Mouse (Mus musculus) embryonic facial prominence, embryonic 12.5 days (tissue): ENCODE data around the gene Tpcn2. TPM values are rescaled to one million over a fixed set of nuclear protein-coding genes. Genes with fewer than 3 reads are reported as not detected.

ENCODE experiments used
- ATAC-seq: fragments of 200-750 bp; cut with Nextera tagmentation; 2 replicates; pipeline ENCODE4 v1.8.0; 2017; ENCODE audit not compliant: insufficient number of reproducible peaks, insufficient read depth, low FRiP score, low TSS enrichment
- H3K27ac ChIP-seq: fragments of 300-500 bp; sonication (generic); 2 replicates; pipeline ENCODE4 v1.5.1; 2016; ENCODE audit warnings: mild to moderate bottlenecking
- H3K27me3 ChIP-seq: fragments of 300-500 bp; sonication (generic); 2 replicates; pipeline ENCODE4 v1.6.1; 2016; ENCODE audit warnings: mild to moderate bottlenecking, moderate library complexity
- H3K36me3 ChIP-seq: fragments of 300-500 bp; sonication (generic); 2 replicates; pipeline ENCODE4 v1.6.1; 2016; ENCODE audit warnings: mild to moderate bottlenecking
- H3K4me1 ChIP-seq: fragments of 300-500 bp; sonication (generic); 2 replicates; pipeline ENCODE4 v1.6.1; 2016
- H3K4me2 ChIP-seq: fragments of 300-500 bp; sonication (generic); replicated peaks from 2 replicates; pipeline ENCODE4 v1.6.1; 2016; ENCODE audit warnings: mild to moderate bottlenecking, moderate library complexity
- H3K4me3 ChIP-seq: fragments of 300-500 bp; sonication (generic); 2 replicates; pipeline ENCODE4 v1.5.1; 2016; ENCODE audit warnings: mild to moderate bottlenecking
- H3K9ac ChIP-seq: fragments of 300-500 bp; sonication (generic); 2 replicates; pipeline ENCODE4 v1.6.1; 2016; ENCODE audit warnings: mild to moderate bottlenecking, moderate library complexity
- H3K9me3 ChIP-seq: fragments of 300-500 bp; sonication (generic); 2 replicates; pipeline ENCODE4 v1.6.1; 2016; ENCODE audit warnings: mild to moderate bottlenecking, moderate library complexity
- WGBS: fragments of 180-500 bp; shearing (Covaris S2); methylation state at CpG from one replicate; pipeline ENCODE4 v1.1.7; 2016; 5-methylcytosine and 5-hydroxymethylcytosine counted together
- polyA plus RNA-seq: library from polyadenylated mRNA; unstranded; fragments of >200 nt; fragmentation: Nextera tagmentation; extraction: Ambion mirVana; gene quantifications from 2 replicates; pipeline ENCODE4 v1.2.1, GENCODE M21; 2016

The Tpcn2 gene
- polyA plus RNA-seq, 1 experiment from 2014 or later = 11.5 TPM

DNA sequence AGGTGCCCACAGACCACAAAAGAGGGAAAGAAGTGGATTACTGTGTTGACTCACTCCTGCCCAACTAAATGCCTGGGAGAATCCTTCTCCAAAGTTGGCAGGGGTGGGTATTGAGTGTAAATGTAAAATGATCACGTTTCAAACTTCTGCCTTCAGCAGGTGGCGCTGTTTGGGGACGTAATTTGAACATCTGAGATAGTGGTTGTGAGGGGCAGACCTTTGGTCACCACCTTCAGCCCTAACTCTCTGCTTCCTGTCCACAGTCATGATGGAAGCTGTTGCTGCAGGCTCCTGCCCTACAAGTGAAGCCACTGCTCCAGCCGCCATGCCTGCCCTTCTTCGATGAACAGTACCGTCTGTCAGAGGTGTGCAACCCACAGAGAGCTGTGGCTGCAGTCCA lies 10.0 kb upstream of the Tpcn2 start:
- Histone ChIP-seq H3K4me1 (no peaks in the 10 kb centered on the region), H3K9me3 (no peaks in the 10 kb centered on the region), H3K27ac (no peak overlapping the region), H3K27me3 (no peaks in the 10 kb centered on the region), H3K9ac (no peak overlapping the region), H3K4me2 (no peak overlapping the region), H3K36me3 (no peaks in the 10 kb centered on the region), H3K4me3 (no peak overlapping the region)
- no peak for ATAC-seq
- WGBS = 37% methylated on average over 6 of the region's 6 CpGs

DNA sequence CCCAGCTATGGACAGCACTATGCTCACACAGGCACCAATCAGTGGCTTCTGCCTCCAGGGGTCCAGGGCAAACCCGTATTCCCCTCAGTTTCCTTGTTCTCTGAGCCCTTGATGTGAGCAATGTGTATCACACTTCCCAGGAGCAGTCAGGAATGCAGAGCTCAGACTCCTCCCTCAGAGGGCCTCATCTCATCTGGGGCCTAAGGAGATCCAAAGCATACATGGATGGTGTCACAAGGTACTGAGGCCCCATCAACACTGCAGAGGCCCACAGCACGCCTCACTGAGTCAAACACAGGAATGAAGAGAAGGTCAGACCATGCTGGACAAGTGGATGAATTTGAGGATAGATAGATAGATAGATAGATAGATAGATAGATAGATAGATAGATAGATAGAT lies 8.9 kb upstream of the Tpcn2 start:
- Histone ChIP-seq H3K9ac (no peak overlapping the region), H3K4me1 (no peaks in the 10 kb centered on the region), H3K27ac (no peak overlapping the region), H3K36me3 (no peaks in the 10 kb centered on the region), H3K9me3 (no peaks in the 10 kb centered on the region), H3K27me3 (no peaks in the 10 kb centered on the region), H3K4me2 (no peak overlapping the region), H3K4me3 (no peak overlapping the region)
- ATAC-seq = no peak
- WGBS = 63% methylated on average over 2 of the region's 2 CpGs

DNA sequence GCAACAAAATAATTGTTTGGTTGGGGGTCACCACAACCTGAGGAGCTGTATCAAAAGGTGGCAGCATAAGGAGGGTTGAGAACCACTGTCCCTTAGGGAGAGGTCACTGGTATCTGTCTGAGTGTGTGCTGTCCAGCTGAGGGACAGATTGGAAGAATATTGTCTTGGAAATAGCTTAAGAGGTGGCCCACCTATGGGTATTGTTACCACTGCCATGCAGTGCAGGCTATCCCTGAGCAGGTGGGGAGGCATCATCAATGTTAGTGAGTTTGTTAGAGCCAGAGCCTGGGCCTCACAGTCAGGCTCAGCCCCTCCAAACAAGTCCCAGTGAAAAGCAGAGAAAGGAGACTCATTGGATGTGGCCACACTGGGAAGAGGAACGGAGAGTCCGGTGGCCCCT lies 8.0 kb upstream of the Tpcn2 start:
- Histone ChIP-seq H3K4me2 (no peak overlapping the region), H3K4me1 (no peaks in the 10 kb centered on the region), H3K4me3 (no peak overlapping the region), H3K27ac (no peak overlapping the region), H3K9ac (no peak overlapping the region), H3K36me3 (no peaks in the 10 kb centered on the region), H3K27me3 (no peaks in the 10 kb centered on the region), H3K9me3 (no peaks in the 10 kb centered on the region)
- WGBS = 90% methylated on average over 2 of the region's 2 CpGs
- ATAC-seq = no peak

DNA sequence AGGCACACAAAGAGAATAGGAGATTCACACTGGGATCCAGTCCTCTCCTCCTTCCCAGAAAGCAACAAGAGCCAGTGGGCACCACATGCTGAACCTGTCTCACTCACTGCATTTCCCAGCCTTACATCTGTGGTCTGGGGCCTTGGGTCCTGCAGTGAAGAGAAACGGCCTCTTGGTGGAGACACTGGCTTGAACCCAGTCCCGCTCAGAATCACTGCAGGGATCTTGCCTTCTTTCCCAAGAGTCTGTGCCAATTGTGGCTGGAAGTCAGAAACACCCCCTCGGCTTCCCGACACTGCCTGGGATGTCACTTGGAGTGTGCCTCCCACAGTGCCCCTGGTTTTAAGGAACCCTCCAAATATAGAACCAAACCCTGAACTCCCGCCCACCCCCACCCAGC lies 5.5 kb upstream of the Tpcn2 start:
- H3K9ac ChIP-seq = no peak overlapping the region
- H3K27me3 ChIP-seq = no peaks in the 10 kb centered on the region
- 25% methylated on average over 5 of the region's 5 CpGs for WGBS
- H3K4me1 ChIP-seq = peaks cover 1% of the 10 kb centered on the region; the same call in 1 of the 2 replicates
- H3K9me3 ChIP-seq = no peaks in the 10 kb centered on the region
- no peak overlapping the region for H3K4me3 ChIP-seq
- no peak overlapping the region for H3K27ac ChIP-seq
- no peaks in the 10 kb centered on the region for H3K36me3 ChIP-seq
- no peak for ATAC-seq
- H3K4me2 ChIP-seq = no peak overlapping the region

DNA sequence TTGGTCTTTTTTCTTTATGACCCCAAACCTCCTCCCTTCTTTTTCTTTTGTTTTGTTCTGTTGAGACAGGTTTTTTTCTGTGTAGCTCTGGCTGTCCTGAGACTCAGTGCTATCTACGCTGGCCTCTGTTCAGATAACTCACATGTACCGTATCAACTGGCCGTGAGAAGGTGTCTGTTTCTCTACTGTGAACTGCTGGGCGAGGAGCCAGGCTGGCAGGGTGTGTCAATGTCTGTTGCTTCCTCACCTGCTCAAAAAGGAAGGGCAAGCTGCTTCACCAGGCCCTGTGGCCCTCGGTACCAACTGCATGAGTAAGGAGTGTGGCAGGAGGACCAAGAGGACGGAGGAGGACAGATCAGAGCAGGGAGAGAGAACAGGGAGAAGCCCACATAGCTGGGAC lies 3.6 kb upstream of the Tpcn2 start:
- Histone ChIP-seq H3K4me3 (no peak overlapping the region), H3K27ac (no peak overlapping the region), H3K9me3 (no peaks in the 10 kb centered on the region), H3K27me3 (no peaks in the 10 kb centered on the region), H3K36me3 (no peaks in the 10 kb centered on the region), H3K9ac (no peak overlapping the region), H3K4me1 (peaks cover 16% of the 10 kb centered on the region), H3K4me2 (no peak overlapping the region)
- ATAC-seq = no peak
- 72% methylated on average over 6 of the region's 6 CpGs for WGBS

DNA sequence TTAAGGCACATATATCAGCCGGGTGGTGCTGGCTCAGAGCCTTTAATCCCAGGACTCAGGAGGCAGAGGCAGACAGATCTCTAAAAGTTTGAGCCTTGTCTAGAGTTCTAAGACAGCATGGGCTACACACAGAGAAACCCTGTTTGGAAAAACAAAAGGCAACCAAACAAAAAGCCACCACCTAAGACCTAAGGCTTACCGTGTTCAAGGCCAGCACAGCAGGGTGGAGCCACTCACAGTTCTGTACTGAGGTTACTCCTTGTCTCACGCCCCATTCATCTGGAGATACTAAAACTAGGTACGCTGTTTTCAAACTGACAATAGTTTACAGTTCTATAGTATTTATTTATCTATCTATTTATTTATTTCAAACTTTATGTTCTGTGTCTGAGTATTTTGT lies 1.7 kb upstream of the Tpcn2 start:
- Histone ChIP-seq H3K9ac (no peak overlapping the region), H3K36me3 (no peaks in the 10 kb centered on the region), H3K4me3 (no peak overlapping the region), H3K4me1 (peaks cover 27% of the 10 kb centered on the region), H3K9me3 (no peaks in the 10 kb centered on the region), H3K27me3 (no peaks in the 10 kb centered on the region), H3K27ac (no peak overlapping the region), H3K4me2 (no peak overlapping the region)
- ATAC-seq = no peak
- 83% methylated on average over 4 of the region's 4 CpGs for whole genome bisulfite sequencing

DNA sequence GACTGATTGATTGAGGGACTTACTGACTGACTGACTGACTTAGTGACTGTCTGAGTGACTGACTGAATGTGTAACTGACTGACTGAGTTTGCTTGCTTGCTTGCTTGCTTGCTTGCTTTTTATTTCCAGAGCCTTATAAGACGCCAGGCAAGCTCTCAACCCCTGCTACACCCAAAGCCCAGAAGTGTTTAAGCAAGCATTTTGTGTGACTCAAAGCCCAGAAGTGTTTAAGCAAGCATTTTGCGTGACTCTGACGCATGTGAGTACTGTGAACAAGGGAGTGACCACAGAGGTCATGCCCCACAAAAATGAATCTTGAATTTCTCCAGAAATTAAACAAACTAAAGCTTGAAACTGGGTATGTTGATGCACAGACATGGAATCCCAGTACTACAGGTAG lies 482 bp upstream of the Tpcn2 start:
- 46% methylated on average over 3 of the region's 3 CpGs for WGBS
- Histone ChIP-seq H3K4me2 (peak overlapping the region; percentile 83), H3K4me3 (peak overlapping the region; percentile 53; the same call in 1 of the 2 replicates), H3K27ac (no peak overlapping the region), H3K36me3 (peaks cover 10% of the 10 kb centered on the region), H3K4me1 (peaks cover 27% of the 10 kb centered on the region), H3K9ac (no peak overlapping the region), H3K27me3 (no peaks in the 10 kb centered on the region), H3K9me3 (no peaks in the 10 kb centered on the region)
- no peak for ATAC-seq

DNA sequence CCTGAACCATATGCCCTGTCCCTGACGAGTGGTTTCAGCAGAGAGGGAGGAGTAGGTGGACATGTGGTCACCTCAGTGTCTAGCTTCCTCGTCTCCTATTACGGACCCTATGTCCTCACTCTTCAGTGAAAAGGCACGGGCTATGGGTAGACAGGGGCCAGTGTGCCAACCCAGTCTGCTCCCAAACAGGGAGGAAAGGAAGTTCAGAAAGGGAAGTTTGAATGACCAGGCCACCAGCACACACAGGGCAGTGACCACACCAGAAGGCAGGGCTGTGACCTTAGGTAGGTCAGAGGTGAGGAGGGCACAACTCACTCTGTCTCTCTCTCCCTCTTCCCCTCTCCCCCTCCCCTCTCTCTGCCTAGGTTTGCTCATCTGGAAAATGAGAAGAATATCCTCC lies 770 bp downstream of the Tpcn2 start:
- no peak for ATAC-seq
- Histone ChIP-seq H3K9ac (peak overlapping the region; percentile 55), H3K4me2 (peak overlapping the region; percentile 83), H3K36me3 (peaks cover 22% of the 10 kb centered on the region), H3K4me1 (peaks cover 27% of the 10 kb centered on the region), H3K4me3 (peak overlapping the region; percentile 53), H3K9me3 (no peaks in the 10 kb centered on the region), H3K27ac (no peak overlapping the region), H3K27me3 (no peaks in the 10 kb centered on the region)
- 33% methylated on average over 4 of the region's 4 CpGs for WGBS

DNA sequence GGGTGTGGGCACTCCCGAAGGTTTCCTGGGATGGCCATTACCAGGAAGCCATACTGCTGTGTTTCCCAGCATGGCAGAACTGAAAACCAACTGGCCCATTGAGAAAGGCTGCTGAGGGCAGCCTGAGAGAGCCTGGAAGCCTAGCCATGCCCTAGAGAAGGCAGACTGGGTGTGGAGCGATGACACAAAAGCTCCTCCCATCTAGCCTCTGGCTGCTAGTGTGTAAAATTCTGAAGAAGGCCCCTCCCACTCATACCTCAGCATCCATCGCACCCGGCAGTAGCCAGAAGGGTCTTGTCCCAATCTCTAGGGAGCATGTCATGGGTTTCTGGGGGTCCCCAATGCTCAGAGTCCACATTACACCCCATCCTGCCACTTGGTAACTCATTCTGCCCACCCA lies 2.4 kb downstream of the Tpcn2 start:
- H3K4me2 ChIP-seq = no peak overlapping the region
- no peak overlapping the region for H3K9ac ChIP-seq
- H3K4me1 ChIP-seq = peaks cover 27% of the 10 kb centered on the region
- H3K27ac ChIP-seq = no peak overlapping the region
- ATAC-seq = no peak
- H3K4me3 ChIP-seq = no peak overlapping the region
- no peaks in the 10 kb centered on the region for H3K9me3 ChIP-seq
- H3K36me3 ChIP-seq = peaks cover 35% of the 10 kb centered on the region
- H3K27me3 ChIP-seq = no peaks in the 10 kb centered on the region
- 85% methylated on average over 4 of the region's 4 CpGs for WGBS

DNA sequence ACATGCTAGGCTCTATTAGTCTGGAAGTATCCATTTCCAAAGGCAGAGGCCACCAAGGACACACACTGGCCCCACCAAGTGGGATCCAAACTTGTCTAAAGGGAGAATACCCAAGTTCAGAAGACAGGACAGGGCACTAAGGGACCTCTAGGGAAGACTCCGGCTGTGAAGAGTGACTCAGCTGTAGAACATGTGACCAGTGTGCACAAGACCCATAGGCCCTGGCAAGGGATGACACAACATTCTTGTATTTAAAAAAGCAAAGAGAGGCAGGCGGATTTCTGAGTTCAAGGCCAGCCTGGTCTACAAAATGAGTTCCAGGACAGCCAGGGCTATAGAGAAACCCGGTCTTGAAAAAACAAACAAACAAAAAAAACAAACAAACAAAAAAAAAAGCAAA lies 8.3 kb downstream of the Tpcn2 start:
- Histone ChIP-seq H3K27me3 (no peaks in the 10 kb centered on the region), H3K4me2 (no peak overlapping the region), H3K27ac (no peak overlapping the region), H3K9me3 (no peaks in the 10 kb centered on the region), H3K9ac (no peak overlapping the region), H3K36me3 (peaks cover 89% of the 10 kb centered on the region), H3K4me1 (no peaks in the 10 kb centered on the region), H3K4me3 (no peak overlapping the region)
- ATAC-seq = no peak
- 83% methylated on average over 3 of the region's 3 CpGs for WGBS

DNA sequence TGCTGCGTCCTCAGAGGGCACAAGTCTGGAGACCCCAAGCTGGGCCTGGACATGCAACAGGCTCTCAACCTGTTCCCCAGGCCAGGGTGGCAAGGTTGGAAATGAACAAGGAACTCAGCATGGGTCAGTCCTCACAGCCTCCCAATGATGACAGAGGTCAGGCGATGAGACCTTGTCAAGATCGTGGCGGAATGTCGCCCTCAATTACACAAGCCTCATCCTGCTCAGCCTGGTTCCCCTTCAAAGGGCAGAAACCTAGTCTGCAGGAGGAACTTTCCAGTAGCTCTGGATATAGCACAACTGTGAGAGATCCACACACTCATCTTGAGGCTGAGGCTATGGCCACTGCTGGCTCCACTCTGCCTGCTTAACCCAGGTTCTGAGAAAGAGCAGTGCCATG lies 12.9 kb downstream of the Tpcn2 start:
- Histone ChIP-seq H3K9me3 (no peaks in the 10 kb centered on the region), H3K27me3 (no peaks in the 10 kb centered on the region), H3K9ac (no peak overlapping the region), H3K27ac (no peak overlapping the region), H3K4me1 (no peaks in the 10 kb centered on the region), H3K4me3 (no peak overlapping the region), H3K4me2 (no peak overlapping the region), H3K36me3 (peaks cover 81% of the 10 kb centered on the region)
- WGBS = 89% methylated on average over 5 of the region's 5 CpGs
- ATAC-seq = no peak

DNA sequence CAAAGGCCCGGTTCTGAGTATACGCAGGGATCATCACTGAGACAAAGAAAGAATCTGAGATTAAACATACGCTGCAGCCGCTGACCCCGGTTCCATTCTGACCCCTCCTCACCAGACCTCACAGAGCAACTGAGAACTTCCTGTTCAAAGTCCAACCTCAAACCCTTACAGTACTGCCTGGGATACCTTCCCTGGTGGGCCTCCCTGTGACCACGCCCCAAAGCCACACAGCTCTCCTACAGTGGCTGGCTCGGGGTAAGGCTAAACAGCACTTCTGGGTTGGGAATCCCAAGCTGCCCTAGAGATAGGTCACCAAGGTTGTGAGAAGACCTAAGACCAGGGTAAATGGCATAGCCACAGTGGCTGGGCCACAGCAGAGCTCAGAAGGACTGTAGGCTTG lies 14.9 kb downstream of the Tpcn2 start:
- H3K27me3 ChIP-seq = no peaks in the 10 kb centered on the region
- no peaks in the 10 kb centered on the region for H3K4me1 ChIP-seq
- no peak for ATAC-seq
- no peak overlapping the region for H3K27ac ChIP-seq
- WGBS = 89% methylated on average over 7 of the region's 7 CpGs
- no peak overlapping the region for H3K4me2 ChIP-seq
- H3K9ac ChIP-seq = no peak overlapping the region
- H3K4me3 ChIP-seq = no peak overlapping the region
- no peaks in the 10 kb centered on the region for H3K9me3 ChIP-seq
- peaks cover 70% of the 10 kb centered on the region for H3K36me3 ChIP-seq

DNA sequence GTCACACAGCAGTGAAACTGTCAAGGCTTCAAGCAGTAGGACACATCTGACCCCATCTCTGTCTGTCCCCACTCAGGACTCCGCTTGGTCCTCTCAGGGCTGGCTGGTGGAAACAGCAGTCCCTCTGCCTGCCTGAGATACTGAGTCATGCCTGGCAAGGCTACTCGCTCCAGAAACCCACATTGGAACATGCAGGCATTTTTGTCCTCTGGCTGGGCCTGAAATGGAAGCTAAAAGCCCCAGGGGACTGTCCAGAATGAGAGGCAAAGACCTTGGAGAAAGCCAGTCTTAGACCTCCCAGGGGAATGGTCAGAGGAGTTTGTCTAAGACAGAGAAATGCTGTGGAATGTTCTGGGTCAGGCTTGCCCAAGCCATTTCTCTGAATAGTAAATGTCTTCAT lies 17.8 kb downstream of the Tpcn2 start:
- Histone ChIP-seq H3K4me2 (no peak overlapping the region), H3K9ac (no peak overlapping the region), H3K9me3 (no peaks in the 10 kb centered on the region), H3K27ac (no peak overlapping the region), H3K4me1 (no peaks in the 10 kb centered on the region), H3K27me3 (no peaks in the 10 kb centered on the region), H3K36me3 (peaks cover 47% of the 10 kb centered on the region), H3K4me3 (no peak overlapping the region)
- ATAC-seq = no peak
- WGBS = 91% methylated on average over 2 of the region's 2 CpGs
